28 mouse cellular contexts compared by ENCODE assay signal in the genomic region with DNA sequence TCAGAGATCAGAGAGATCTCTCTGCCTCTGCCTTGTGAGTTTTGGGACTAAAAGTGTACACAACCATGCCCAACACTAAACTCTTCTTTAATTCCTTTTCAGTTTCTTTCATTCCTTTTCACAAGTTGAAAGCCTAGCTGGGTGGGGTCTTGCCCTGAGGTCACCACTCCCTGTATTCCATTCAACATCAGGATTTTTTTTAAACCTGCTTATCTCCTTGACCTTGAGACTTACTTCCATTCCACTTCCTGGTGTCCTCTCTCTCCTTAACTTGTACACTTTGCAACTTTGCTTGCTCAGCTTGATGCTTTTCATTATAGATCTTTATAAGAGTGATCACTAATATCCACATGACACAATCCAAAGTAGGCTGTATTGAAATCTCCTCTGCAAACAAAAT.
"Had no signal": no experiment of that assay in that cellular context is flagged by ENCODE, and none has a peak within 500 bp of the region (broad histone marks: within the 10 kb centered on the region; RNA-seq: fewer than 3 reads in every experiment).

No protein-coding gene starts in this region.

- H3K27me3 ChIP-seq: heart, embryonic 12.5 days; hindbrain, embryonic 12.5 days; intestine, embryonic 15.5 days; limb, embryonic 12.5 days; liver, embryonic 13.5 days; liver, embryonic 15.5 days had no signal

- H3K36me3 ChIP-seq: heart, embryonic 10.5 days; heart, embryonic 12.5 days; hindbrain, embryonic 10.5 days; hindbrain, embryonic 12.5 days; intestine, embryonic 15.5 days; limb, embryonic 10.5 days; limb, embryonic 12.5 days; liver, embryonic 13.5 days; liver, embryonic 15.5 days had no signal

- H3K9me3 ChIP-seq: heart, embryonic 10.5 days; heart, embryonic 12.5 days; hindbrain, embryonic 10.5 days; hindbrain, embryonic 12.5 days; intestine, embryonic 15.5 days; limb, embryonic 10.5 days; limb, embryonic 12.5 days; liver, embryonic 13.5 days; liver, embryonic 15.5 days had no signal

- ATAC-seq: hindbrain, embryonic 16.5 days; inflammation-experienced regulatory T-cells, adult 6 months; intestine, embryonic 15.5 days; intestine, postnatal 0 days had no signal

- DNase-seq: gastrocnemius, postnatal 14 days; gastrocnemius, postnatal 36 days; heart, adult 11 months; heart, adult 2 months; heart, postnatal 10 days; heart, postnatal 4 days; kidney, adult 18-20 months; kidney, adult 8-10 months; kidney, postnatal 14 days; kidney, postnatal 36 days; layer of hippocampus, adult 9-11 months; layer of hippocampus, postnatal 36 days; liver; liver, embryonic 13.5 days had no signal

- H3K4me2 ChIP-seq: heart, embryonic 12.5 days; hindbrain, embryonic 12.5 days; hindbrain, embryonic 14.5 days; intestine, embryonic 15.5 days; limb, embryonic 12.5 days; liver, embryonic 11.5 days; liver, embryonic 13.5 days; liver, embryonic 15.5 days had no signal

- H3K27ac ChIP-seq: heart, adult 2 months; heart, embryonic 10.5 days; hindbrain, embryonic 10.5 days; hindbrain, embryonic 12.5 days; hindbrain, embryonic 14.5 days; intestine, embryonic 15.5 days; kidney, postnatal 0 days; limb, embryonic 10.5 days; limb, embryonic 12.5 days; liver, embryonic 13.5 days; liver, embryonic 15.5 days had no signal

- H3K4me1 ChIP-seq: heart, embryonic 10.5 days; heart, embryonic 12.5 days; hindbrain, embryonic 10.5 days; hindbrain, embryonic 12.5 days; intestine, embryonic 15.5 days; limb, embryonic 10.5 days; limb, embryonic 12.5 days; liver, embryonic 13.5 days; liver, embryonic 15.5 days had no signal

- H3K4me3 ChIP-seq: heart, adult 2 months; heart, embryonic 10.5 days; heart, embryonic 12.5 days; hindbrain, embryonic 10.5 days; hindbrain, embryonic 12.5 days; intestine, embryonic 15.5 days; limb, embryonic 10.5 days; limb, embryonic 12.5 days; liver, embryonic 13.5 days; liver, embryonic 15.5 days had no signal

- H3K9ac ChIP-seq: heart, embryonic 12.5 days; hindbrain, embryonic 12.5 days; hindbrain, embryonic 14.5 days; intestine, embryonic 15.5 days; limb, embryonic 12.5 days; liver, embryonic 13.5 days; liver, embryonic 15.5 days had no signal
